Mouse (Mus musculus) forebrain, embryonic 12.5 days (tissue): Measurements from ENCODE around the gene Mcrip1. TPM values are rescaled to one million over a fixed set of nuclear protein-coding genes. Genes with fewer than 3 reads are reported as not detected.

ENCODE experiments used
- ATAC-seq: fragments of 200-750 bp; cut with Nextera tagmentation; 2 replicates; pipeline ENCODE4 v1.8.0; 2017; ENCODE audit warnings: moderate TSS enrichment; ENCODE audit not compliant: low FRiP score
- H3K27ac ChIP-seq: fragments of 300-500 bp; sonication (generic); 2 replicates; pipeline ENCODE4 v1.5.1; 2016; ENCODE audit warnings: mild to moderate bottlenecking
- H3K27me3 ChIP-seq: fragments of 300-500 bp; sonication (generic); 2 replicates; pipeline ENCODE4 v1.6.1; 2016; ENCODE audit warnings: mild to moderate bottlenecking
- H3K36me3 ChIP-seq: fragments of 300-500 bp; sonication (generic); replicated peaks from 2 replicates; pipeline ENCODE4 v1.6.1; 2016; ENCODE audit warnings: mild to moderate bottlenecking
- H3K4me1 ChIP-seq: fragments of 300-500 bp; sonication (generic); 2 replicates; pipeline ENCODE4 v1.6.1; 2016
- H3K4me2 ChIP-seq: fragments of 300-500 bp; sonication (generic); 2 replicates; pipeline ENCODE4 v1.6.1; 2016; ENCODE audit warnings: mild to moderate bottlenecking, moderate library complexity
- H3K4me3 ChIP-seq: fragments of 300-500 bp; sonication (generic); replicated peaks from 2 replicates; pipeline ENCODE4 v1.5.1; 2016; ENCODE audit warnings: mild to moderate bottlenecking
- H3K9ac ChIP-seq: fragments of 300-500 bp; sonication (generic); 2 replicates; pipeline ENCODE4 v1.6.1; 2016; ENCODE audit warnings: mild to moderate bottlenecking
- H3K9me3 ChIP-seq: fragments of 300-500 bp; sonication (generic); 2 replicates; pipeline ENCODE4 v1.6.1; 2016
- WGBS: fragments of 180-500 bp; shearing (Covaris S2); methylation state at CpG from one replicate; pipeline ENCODE4 v1.1.7; 2016; 5-methylcytosine and 5-hydroxymethylcytosine counted together
- polyA plus RNA-seq: library from polyadenylated mRNA; unstranded; fragments of >200 nt; fragmentation: Nextera tagmentation; extraction: Ambion mirVana; gene quantifications from 2 replicates; pipeline ENCODE4 v1.2.1, GENCODE M21; 2016

The Mcrip1 gene
- polyA plus RNA-seq, 1 experiment from 2014 or later: 209 TPM

DNA sequence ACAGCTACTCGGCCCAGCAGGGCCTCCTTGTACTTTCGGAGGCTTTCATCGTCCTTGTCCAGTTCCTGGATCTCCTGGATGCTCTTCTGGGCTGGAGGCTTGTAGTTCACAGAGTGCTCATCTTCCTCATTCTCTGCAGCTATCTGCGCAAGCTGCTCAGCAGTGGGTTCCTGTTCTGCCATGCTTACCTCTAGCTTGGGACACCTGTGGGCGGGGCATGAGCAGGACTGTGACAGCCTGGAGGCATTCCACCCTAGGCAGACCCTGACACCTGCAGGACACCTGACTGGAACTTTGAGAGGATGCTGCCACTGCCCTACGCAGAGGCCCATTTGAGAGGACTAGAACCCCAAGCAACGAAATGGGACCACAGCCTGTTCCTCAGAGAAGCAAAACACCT is 30.7 kb upstream of the Mcrip1 start:
- Histone ChIP-seq H3K4me3 (peak overlapping the region; percentile 96), H3K9me3 (0 out of 2 replicates have a peak, but pooled peaks cover 4% of the 10 kb centered on the region), H3K4me2 (peak overlapping the region; percentile 99), H3K4me1 (peaks cover 25% of the 10 kb centered on the region), H3K27me3 (no peaks in the 10 kb centered on the region), H3K9ac (peak overlapping the region; percentile 94), H3K27ac (peak overlapping the region; percentile 93), H3K36me3 (peaks cover 48% of the 10 kb centered on the region)
- WGBS: 63% methylated on average over 7 of the region's 7 CpGs
- no peak for ATAC-seq

DNA sequence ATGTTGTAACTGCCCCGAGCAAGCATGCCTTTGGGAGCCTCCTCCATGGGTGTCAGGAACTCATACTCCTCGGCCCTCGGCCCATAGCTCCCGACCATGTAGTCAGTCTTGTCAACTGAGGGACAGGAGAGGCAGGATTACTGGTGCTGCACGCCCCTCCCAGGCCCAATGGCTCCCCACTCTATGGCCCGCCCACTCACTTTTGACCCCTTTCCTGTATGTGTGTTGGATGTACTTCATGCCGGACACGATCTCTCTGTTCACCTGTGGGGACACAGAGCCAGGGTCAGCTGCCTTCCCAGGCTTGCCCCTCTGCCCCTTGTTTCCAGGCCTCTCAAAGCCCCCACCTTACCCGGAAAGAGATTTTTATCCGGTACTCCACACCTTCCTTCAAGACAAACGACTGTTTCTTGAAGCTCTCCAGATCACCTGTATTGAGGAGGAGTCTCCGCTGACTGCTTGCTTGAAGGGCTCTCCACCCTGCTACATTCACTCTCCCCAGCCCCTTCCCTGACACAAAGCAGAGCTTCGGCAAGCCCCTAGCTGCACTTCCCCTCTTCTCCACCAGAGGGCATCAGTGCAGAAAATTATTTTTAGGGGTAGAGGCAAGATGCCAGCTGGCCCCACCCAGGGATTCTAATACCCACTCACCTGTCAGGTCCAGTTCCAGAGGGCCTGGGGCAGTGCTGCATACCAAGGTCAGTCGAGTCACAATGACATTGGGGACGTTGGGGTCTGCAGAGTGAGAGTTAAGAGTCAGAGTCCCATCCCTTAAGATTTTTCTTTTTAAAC is 30.0 kb upstream of the Mcrip1 start:
- peak; percentile 31 for ATAC-seq

DNA sequence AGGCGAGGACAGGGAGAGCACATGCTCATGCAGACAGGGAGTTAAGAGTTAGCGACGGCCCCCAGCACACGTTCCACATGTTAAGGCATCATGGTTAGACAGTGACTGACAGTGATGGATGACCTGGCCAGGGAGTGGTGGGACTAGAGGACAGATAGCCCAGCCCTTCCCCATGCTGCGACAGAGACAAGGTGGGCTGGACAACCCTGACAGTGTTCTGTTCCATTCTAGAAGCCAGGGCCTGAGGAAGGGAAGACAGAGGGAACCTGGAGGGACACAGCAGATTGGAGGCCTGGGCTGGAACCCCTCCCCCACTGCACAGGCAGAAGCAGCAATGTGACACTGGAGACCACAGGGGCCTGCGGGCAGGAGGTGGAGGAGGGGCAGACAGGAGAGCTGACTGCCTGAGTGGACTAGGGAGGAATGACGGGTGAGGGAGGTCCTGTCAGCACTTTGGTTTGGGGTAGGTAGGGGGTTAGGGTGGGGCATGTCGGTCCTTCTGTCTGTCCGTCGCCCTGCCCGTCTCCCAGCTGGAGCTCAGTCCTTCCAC is 29.2 kb upstream of the Mcrip1 start:
- no peak overlapping the region for H3K9ac ChIP-seq
- ATAC-seq: no peak
- peaks cover 36% of the 10 kb centered on the region for H3K4me1 ChIP-seq
- no peaks in the 10 kb centered on the region for H3K27me3 ChIP-seq
- peaks cover 36% of the 10 kb centered on the region for H3K36me3 ChIP-seq
- H3K9me3 ChIP-seq: 0 out of 2 replicates have a peak, but pooled peaks cover 1% of the 10 kb centered on the region
- no peak overlapping the region for H3K4me2 ChIP-seq
- WGBS: 87% methylated on average over 11 of the region's 11 CpGs
- no peak overlapping the region for H3K4me3 ChIP-seq
- H3K27ac ChIP-seq: 0 out of 2 replicates have a peak overlapping the region, but pooled peaks have one; percentile 60

More for the DNA sequence above, 30.0 kb upstream of the Mcrip1 start:
- Histone ChIP-seq H3K27ac (peak overlapping the region; percentile 93), H3K4me3 (peak overlapping the region; percentile 96), H3K27me3 (no peaks in the 10 kb centered on the region), H3K9me3 (0 out of 2 replicates have a peak, but pooled peaks cover 4% of the 10 kb centered on the region), H3K9ac (peak overlapping the region; percentile 94; the same call in 1 of the 2 replicates), H3K4me2 (peak overlapping the region; percentile 99), H3K4me1 (peaks cover 29% of the 10 kb centered on the region), H3K36me3 (peaks cover 43% of the 10 kb centered on the region)
- whole genome bisulfite sequencing: 66% methylated on average over 15 of the region's 15 CpGs

DNA sequence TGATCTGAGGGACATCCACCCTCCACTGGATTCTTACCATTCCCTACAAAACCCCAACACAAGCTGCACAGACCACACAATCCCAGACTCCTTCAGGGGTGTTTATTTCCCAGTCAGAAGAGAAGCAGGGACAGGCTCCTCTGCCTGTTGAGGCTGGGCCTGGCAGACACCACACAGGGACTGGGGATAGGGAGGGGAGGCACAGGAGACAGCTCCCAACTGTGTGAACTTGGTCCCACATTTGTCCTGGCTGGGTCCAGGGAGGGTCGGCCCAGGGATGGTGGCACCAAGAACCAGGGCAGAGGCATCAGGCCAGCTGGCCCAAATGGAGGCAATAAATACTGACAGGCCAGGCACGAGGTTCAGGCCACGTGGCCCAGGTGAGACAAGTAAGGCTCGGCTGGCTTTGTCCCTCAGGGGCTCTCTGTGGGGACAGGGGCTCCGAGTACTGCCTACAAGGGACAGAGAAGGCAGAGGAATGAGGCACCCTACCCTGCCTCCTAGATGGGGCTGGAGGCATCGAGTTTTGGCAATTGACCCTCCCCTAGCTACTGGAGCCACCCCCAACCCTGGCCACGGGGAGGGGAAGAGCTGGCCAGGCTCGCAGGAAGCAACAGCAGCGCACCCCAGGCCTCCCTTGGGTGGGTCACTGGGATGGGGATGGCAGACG is 28.6 kb upstream of the Mcrip1 start:
- Histone ChIP-seq H3K27ac (0 out of 2 replicates have a peak overlapping the region, but pooled peaks have one; percentile 13), H3K4me1 (peaks cover 37% of the 10 kb centered on the region), H3K9me3 (no peaks in the 10 kb centered on the region), H3K4me3 (no peak overlapping the region), H3K4me2 (no peak overlapping the region), H3K27me3 (no peaks in the 10 kb centered on the region), H3K9ac (peak overlapping the region; percentile 1; the same call in 1 of the 2 replicates), H3K36me3 (peaks cover 31% of the 10 kb centered on the region)
- WGBS: 90% methylated on average over 10 of the region's 10 CpGs
- ATAC-seq: no peak

DNA sequence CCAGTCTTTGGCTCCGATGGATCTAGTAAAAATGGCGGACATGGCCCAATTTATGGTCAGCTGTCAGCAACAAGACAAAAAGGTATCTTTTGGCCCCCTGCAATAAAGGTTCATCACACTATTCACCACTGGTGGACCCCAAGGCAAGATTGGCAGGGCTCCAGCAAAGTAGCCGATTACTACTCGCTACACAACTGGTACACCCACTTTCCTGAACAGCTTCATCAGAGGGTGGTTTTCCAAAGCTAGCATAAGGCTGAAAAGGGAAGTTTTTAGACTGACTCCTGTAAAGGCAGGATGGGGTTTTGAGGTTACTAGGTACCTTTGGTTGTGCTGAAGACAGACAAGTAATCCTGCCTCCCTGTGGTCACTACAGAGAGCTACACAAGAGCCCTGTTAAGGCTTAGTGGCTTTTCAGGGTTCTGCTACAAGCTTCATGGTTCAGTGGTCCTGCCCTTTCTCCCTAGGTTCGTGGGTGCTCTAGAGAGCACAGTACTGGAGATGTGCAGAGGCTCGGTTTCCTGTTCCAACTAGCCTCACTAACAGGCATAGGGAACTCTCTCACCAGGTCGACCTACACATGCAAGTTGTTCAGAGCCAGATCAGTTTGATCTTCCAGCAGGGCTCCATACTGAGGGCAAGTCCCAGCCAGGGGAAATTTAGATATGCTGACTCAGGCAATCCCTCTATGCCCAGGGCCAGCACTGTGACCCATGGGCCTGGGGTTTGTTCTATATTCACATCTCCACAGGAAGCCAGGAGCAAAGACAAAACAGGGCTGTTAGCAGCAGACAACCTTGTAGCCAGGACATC is 27.9 kb upstream of the Mcrip1 start:
- 82% methylated on average over 7 of the region's 7 CpGs for WGBS
- peaks cover 37% of the 10 kb centered on the region for H3K4me1 ChIP-seq
- no peak for ATAC-seq
- H3K4me3 ChIP-seq: no peak overlapping the region
- H3K27ac ChIP-seq: peak overlapping the region; percentile 36; the same call in 1 of the 2 replicates
- H3K36me3 ChIP-seq: peaks cover 31% of the 10 kb centered on the region
- peak overlapping the region; percentile 1; the same call in 1 of the 2 replicates for H3K9ac ChIP-seq
- no peaks in the 10 kb centered on the region for H3K27me3 ChIP-seq
- H3K9me3 ChIP-seq: no peaks in the 10 kb centered on the region
- H3K4me2 ChIP-seq: no peak overlapping the region

DNA sequence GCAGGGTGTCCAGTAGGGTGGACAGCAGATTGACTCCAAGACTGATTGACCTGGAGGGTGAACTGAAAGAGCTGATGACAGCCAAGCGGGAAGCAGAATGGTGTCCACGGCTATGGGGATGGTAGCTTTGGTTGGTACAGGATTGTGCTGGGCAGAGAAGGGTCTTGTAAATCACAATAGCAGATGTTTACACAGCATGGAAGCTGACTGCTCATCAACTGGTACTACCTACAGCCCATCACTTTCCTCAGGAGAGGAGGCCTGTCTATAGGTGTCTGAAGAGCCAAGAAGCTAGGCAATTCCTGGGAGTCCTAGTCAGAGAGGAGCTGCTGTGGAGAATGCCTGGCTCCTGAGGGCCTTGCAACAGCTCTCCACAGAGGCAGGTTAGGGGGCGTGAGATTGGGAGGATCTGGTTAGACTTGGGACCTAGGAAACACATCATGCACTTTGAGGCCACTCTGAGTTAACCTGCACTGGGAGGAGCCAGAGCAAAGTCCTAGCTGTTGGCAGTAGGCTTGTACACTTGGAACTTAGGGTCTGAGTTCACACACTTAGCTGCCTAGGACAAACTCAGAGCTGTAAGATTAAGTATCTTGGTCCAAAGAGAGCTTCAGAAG is 26.9 kb upstream of the Mcrip1 start:
- Histone ChIP-seq H3K9ac (no peak overlapping the region), H3K4me2 (no peak overlapping the region), H3K4me3 (no peak overlapping the region), H3K27me3 (no peaks in the 10 kb centered on the region), H3K36me3 (peaks cover 31% of the 10 kb centered on the region), H3K27ac (peak overlapping the region; percentile 36; the same call in 1 of the 2 replicates), H3K9me3 (no peaks in the 10 kb centered on the region), H3K4me1 (peaks cover 35% of the 10 kb centered on the region)
- WGBS: 89% methylated on average over 3 of the region's 3 CpGs
- ATAC-seq: no peak

DNA sequence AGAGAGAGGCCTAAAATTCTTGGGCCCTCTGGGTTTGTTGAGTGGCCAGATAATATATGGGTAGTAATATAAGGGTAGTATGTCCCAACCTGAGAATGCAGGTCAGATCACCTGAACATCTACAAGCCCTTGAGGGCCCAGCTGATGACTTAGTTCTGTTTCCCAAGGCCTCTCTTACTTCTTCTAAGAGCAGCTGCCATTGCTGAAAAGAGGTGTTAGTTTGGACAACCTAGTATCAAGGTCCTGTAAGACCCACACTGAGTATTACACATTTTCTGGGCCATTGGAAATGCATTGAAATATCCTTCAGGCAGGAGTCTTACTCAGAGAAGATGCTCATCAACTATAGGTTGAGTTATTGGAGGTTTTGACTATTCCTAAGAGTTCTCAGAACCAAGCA is 26.4 kb upstream of the Mcrip1 start:
- Histone ChIP-seq H3K27ac (no peak overlapping the region), H3K4me1 (peaks cover 40% of the 10 kb centered on the region), H3K27me3 (no peaks in the 10 kb centered on the region), H3K4me2 (no peak overlapping the region), H3K36me3 (peaks cover 36% of the 10 kb centered on the region), H3K9ac (no peak overlapping the region), H3K9me3 (no peaks in the 10 kb centered on the region), H3K4me3 (no peak overlapping the region)
- ATAC-seq: no peak

DNA sequence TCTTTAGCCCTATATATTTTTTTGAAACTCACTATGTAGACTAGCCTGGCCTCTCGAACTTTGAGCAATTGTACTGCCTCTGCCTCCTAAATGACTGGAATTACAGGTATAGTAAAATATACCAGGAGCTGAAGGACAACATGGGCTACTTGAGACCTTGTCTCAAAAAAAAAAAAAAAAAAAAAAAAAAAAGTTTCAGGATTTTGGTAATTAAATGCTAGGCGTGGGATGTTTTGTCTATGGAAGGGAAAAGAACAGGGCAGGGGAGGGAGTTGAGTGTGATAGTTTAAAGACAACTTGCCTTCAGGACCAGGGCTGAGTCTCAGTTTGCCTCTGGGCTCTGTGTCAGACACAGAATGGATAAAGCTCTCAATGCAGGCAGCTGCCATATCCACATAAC is 25.5 kb upstream of the Mcrip1 start:
- no peak for ATAC-seq
- Histone ChIP-seq H3K4me3 (no peak overlapping the region), H3K9ac (no peak overlapping the region), H3K9me3 (no peaks in the 10 kb centered on the region), H3K4me1 (peaks cover 37% of the 10 kb centered on the region), H3K27me3 (no peaks in the 10 kb centered on the region), H3K27ac (no peak overlapping the region), H3K36me3 (peaks cover 45% of the 10 kb centered on the region), H3K4me2 (no peak overlapping the region)
- WGBS: 74% methylated on average over 2 of the region's 2 CpGs

DNA sequence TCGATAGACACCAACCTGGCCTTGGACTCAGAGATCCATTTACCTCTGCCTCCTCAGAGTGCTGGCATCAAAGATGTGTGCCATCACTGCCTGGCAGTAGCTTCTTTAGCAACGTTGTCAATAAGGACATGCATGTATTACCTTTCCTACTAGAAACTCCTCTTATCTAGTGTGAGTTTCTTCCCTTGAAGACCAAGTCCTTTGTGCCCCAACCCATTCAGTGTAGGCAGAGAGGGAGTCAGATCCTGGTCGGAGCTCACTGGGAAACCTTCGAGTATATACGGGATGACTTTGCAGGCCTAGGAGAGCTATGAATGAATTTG is 24.7 kb upstream of the Mcrip1 start:
- peaks cover 46% of the 10 kb centered on the region for H3K36me3 ChIP-seq

DNA sequence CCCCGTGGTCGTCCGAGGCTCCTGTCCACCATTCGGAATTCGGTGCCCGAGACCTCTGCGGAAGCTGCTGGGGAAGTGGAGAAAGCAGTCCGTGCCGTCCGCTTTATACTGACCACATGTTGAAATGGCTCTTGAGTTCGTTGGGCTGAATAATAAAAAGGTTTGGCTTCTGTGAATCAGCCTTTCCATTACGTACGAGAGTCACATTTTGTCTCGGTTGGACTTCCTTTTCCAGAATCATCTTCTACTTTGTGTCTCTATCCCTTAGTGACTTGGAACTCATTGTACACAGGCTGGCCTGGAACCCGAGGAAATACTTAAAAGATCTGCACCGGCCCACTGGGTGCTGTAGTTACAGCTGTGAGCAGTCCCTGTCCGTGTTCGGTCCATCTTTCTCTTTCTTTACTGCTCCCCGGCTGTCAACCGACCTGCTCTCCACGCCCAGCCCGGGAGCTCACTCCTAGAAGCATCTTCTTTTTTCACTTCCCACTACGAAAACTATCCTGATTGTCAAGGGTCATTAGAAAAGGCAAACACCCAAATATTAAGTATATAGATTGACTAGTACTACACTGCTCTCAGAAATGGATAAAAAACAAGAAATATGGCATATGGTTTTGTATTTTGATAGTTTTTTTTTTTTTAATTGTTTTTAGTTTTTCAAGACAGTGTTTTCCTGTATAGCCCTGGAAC is 24.2 kb upstream of the Mcrip1 start:
- peak overlapping the region; percentile 81 for H3K9ac ChIP-seq
- peak overlapping the region; percentile 92 for H3K27ac ChIP-seq
- ATAC-seq: 0 out of 2 replicates have a peak, but pooled peaks have one; percentile 9
- WGBS: under 1% methylated on average over 23 of the region's 23 CpGs
- no peaks in the 10 kb centered on the region for H3K27me3 ChIP-seq
- H3K4me2 ChIP-seq: peak overlapping the region; percentile 92
- peaks cover 26% of the 10 kb centered on the region for H3K4me1 ChIP-seq
- H3K4me3 ChIP-seq: peak overlapping the region; percentile 97
- peaks cover 44% of the 10 kb centered on the region for H3K36me3 ChIP-seq
- H3K9me3 ChIP-seq: no peaks in the 10 kb centered on the region

More for the DNA sequence above, 24.7 kb upstream of the Mcrip1 start:
- H3K9me3 ChIP-seq: no peaks in the 10 kb centered on the region
- H3K4me2 ChIP-seq: peak overlapping the region; percentile 92
- no peak for ATAC-seq
- WGBS: 43% methylated on average over 5 of the region's 5 CpGs
- H3K9ac ChIP-seq: peak overlapping the region; percentile 81
- peak overlapping the region; percentile 97 for H3K4me3 ChIP-seq
- no peak overlapping the region for H3K27ac ChIP-seq
- H3K27me3 ChIP-seq: no peaks in the 10 kb centered on the region
- H3K4me1 ChIP-seq: peaks cover 29% of the 10 kb centered on the region
